Mouse (Mus musculus) hindbrain, postnatal 0 days (tissue): ENCODE data around the gene Dact3. TPM values are rescaled to one million over a fixed set of nuclear protein-coding genes. Genes with fewer than 3 reads are reported as not detected.

Experiments used
- ATAC-seq: fragments of 200-750 bp; cut with Nextera tagmentation; 2 replicates; pipeline ENCODE4 v1.8.0; 2017; ENCODE audit warnings: mild to moderate bottlenecking, moderate TSS enrichment, moderate library complexity
- DNase-seq: peaks from one replicate; pipeline ENCODE4 v3.0.0-alpha.2; 2015; ENCODE audit warnings: low spot score
- H3K27ac ChIP-seq: fragments of 300-500 bp; sonication (generic); 2 replicates; pipeline ENCODE4 v1.5.1; 2014; ENCODE audit warnings: mild to moderate bottlenecking
- H3K27me3 ChIP-seq: fragments of 300-500 bp; sonication (generic); 2 replicates; pipeline ENCODE4 v1.6.1; 2014; ENCODE audit warnings: low read length, mixed read lengths; ENCODE audit not compliant: insufficient read depth
- H3K36me3 ChIP-seq: fragments of 300-500 bp; sonication (generic); 2 replicates; pipeline ENCODE4 v1.6.1; 2014; ENCODE audit warnings: low read length, mixed read lengths; ENCODE audit not compliant: insufficient read depth
- H3K4me1 ChIP-seq: fragments of 300-500 bp; sonication (generic); 2 replicates; pipeline ENCODE4 v1.6.1; 2014; ENCODE audit warnings: antibody characterized with exemption, low read length, mixed read lengths; ENCODE audit not compliant: insufficient read depth
- H3K4me2 ChIP-seq: fragments of 300-500 bp; sonication (generic); 2 replicates; pipeline ENCODE4 v1.6.1; 2014; ENCODE audit warnings: low read depth, mild to moderate bottlenecking, low read length, moderate library complexity, mixed read lengths
- H3K4me3 ChIP-seq: fragments of 300-500 bp; sonication (generic); 2 replicates; pipeline ENCODE4 v1.5.1; 2014; ENCODE audit warnings: low read length
- H3K9ac ChIP-seq: fragments of 300-500 bp; sonication (generic); replicated peaks from 2 replicates; pipeline ENCODE4 v1.6.1; 2014; ENCODE audit warnings: mild to moderate bottlenecking, low read length, moderate library complexity, mixed read lengths
- H3K9me3 ChIP-seq: fragments of 300-500 bp; sonication (generic); 2 replicates; pipeline ENCODE4 v1.6.1; 2016; ENCODE audit warnings: low read length, mixed read lengths
- CTCF ChIP-seq: IDR thresholded peaks from 2 replicates; pipeline ENCODE4 v1.5.1; 2016; ENCODE audit warnings: antibody characterized with exemption, control low read depth, low read depth
- WGBS: fragments of 180-500 bp; shearing (Covaris S2); extraction: QIAGEN DNeasy Blood & Tissue Kit; methylation state at CpG from one replicate; pipeline ENCODE4 v1.1.7; 2014; 5-methylcytosine and 5-hydroxymethylcytosine counted together
- polyA plus RNA-seq: library from polyadenylated mRNA; unstranded; fragments of >200 nt; fragmentation: Nextera tagmentation; extraction: Ambion mirVana; gene quantifications from 2 replicates; pipeline ENCODE4 v1.2.1, GENCODE M21; 2015
- total RNA-seq: library from RNA; depleted of rRNA; stranded (reverse); fragments of >200 nt; gene quantifications from 2 replicates; pipeline ENCODE4 v1.2.3, GENCODE M21; 2014

Dact3 gene
- total and polyA plus RNA-seq, 2 experiments from 2014 or later: 7.2 to 85.9 TPM

GRCm38 (mm10) chr7:16890536-16890935, 15.4 kb downstream of the Dact3 start:
- no peak for TF ChIP-seq CTCF
- no peaks in the 10 kb centered on the region for H3K9me3 ChIP-seq
- no peak overlapping the region for H3K27ac ChIP-seq
- peaks cover 4% of the 10 kb centered on the region; the same call in 1 of the 2 replicates for H3K4me1 ChIP-seq
- DNase-seq: no peak
- H3K27me3 ChIP-seq: no peaks in the 10 kb centered on the region
- H3K4me3 ChIP-seq: no peak overlapping the region
- no peak for ATAC-seq
- 46% methylated on average over 6 of the region's 6 CpGs for WGBS
- no peak overlapping the region for H3K9ac ChIP-seq
- H3K36me3 ChIP-seq: 0 out of 2 replicates have a peak, but pooled peaks cover 10% of the 10 kb centered on the region
- H3K4me2 ChIP-seq: 0 out of 2 replicates have a peak overlapping the region, but pooled peaks have one; percentile 55

GRCm38 (mm10) chr7:16890944-16891343, 15.8 kb downstream of the Dact3 start:
- Histone ChIP-seq H3K36me3 (0 out of 2 replicates have a peak, but pooled peaks cover 10% of the 10 kb centered on the region), H3K27me3 (no peaks in the 10 kb centered on the region), H3K9me3 (no peaks in the 10 kb centered on the region), H3K4me2 (0 out of 2 replicates have a peak overlapping the region, but pooled peaks have one; percentile 55), H3K4me1 (peaks cover 4% of the 10 kb centered on the region; the same call in 1 of the 2 replicates), H3K4me3 (no peak overlapping the region), H3K27ac (no peak overlapping the region), H3K9ac (no peak overlapping the region)
- DNase-seq: no peak
- ATAC-seq: no peak
- TF ChIP-seq CTCF: no peak
- 4% methylated on average over 23 of the region's 23 CpGs for WGBS

GRCm38 (mm10) chr7:16891641-16892351, 16.7 kb downstream of the Dact3 start, which contains the start of gene Gng8:
Gene Gng8 (plus strand): TSS chr7:16891786.
- ATAC-seq: peak; percentile 59
- H3K4me2 ChIP-seq: peak within 1 kb of the TSS; percentile 55
- under 1% methylated on average over 30 of the region's 30 CpGs for WGBS
- H3K4me1 ChIP-seq: peaks cover 4% of the 10 kb centered on the region; the same call in 1 of the 2 replicates
- peak within 1 kb of the TSS; percentile 24 for H3K4me3 ChIP-seq
- no peak within 1 kb of the TSS for H3K27ac ChIP-seq
- peak; percentile 96 for TF ChIP-seq CTCF
- H3K9me3 ChIP-seq: no peaks in the 10 kb centered on the region
- DNase-seq: peak; percentile 93
- no peaks in the 10 kb centered on the region for H3K27me3 ChIP-seq
- no peak within 1 kb of the TSS for H3K9ac ChIP-seq
- H3K36me3 ChIP-seq: 0 out of 2 replicates have a peak, but pooled peaks cover 10% of the 10 kb centered on the region

GRCm38 (mm10) chr7:16892352-16892730, 17.2 kb downstream of the Dact3 start:
- no peak overlapping the region; the same call in 1 of the 2 replicates for H3K4me3 ChIP-seq

GRCm38 (mm10) chr7:16893612-16894011, 18.5 kb downstream of the Dact3 start:
- Histone ChIP-seq H3K9ac (no peak overlapping the region), H3K27ac (no peak overlapping the region), H3K4me3 (no peak overlapping the region), H3K36me3 (no peaks in the 10 kb centered on the region), H3K9me3 (no peaks in the 10 kb centered on the region), H3K4me1 (peaks cover 4% of the 10 kb centered on the region; the same call in 1 of the 2 replicates), H3K27me3 (no peaks in the 10 kb centered on the region), H3K4me2 (no peak overlapping the region)
- TF ChIP-seq CTCF: no peak
- ATAC-seq (no peak), DNase-seq (no peak)
- 9% methylated on average over 6 of the region's 6 CpGs for WGBS

More at GRCm38 (mm10) chr7:16892352-16892730, 17.2 kb downstream of the Dact3 start:
- DNase-seq: no peak
- H3K9ac ChIP-seq: no peak overlapping the region
- H3K4me1 ChIP-seq: peaks cover 4% of the 10 kb centered on the region; the same call in 1 of the 2 replicates
- no peak; the same call in 1 of the 2 replicates for TF ChIP-seq CTCF
- 0 out of 2 replicates have a peak, but pooled peaks cover 10% of the 10 kb centered on the region for H3K36me3 ChIP-seq
- 52% methylated on average over 9 of the region's 9 CpGs for WGBS
- no peak overlapping the region for H3K27ac ChIP-seq
- H3K9me3 ChIP-seq: no peaks in the 10 kb centered on the region
- H3K4me2 ChIP-seq: no peak overlapping the region
- no peak for ATAC-seq
- no peaks in the 10 kb centered on the region for H3K27me3 ChIP-seq

- ATAC-seq: peak; percentile 4; the same call in 1 of the 2 replicates
- 3% methylated on average over 4 of the region's 4 CpGs for WGBS
Observed at GRCm38 (mm10) chr7:16894279-16894678, 19.2 kb downstream of the Dact3 start.

More at GRCm38 (mm10) chr7:16894279-16894678, 19.2 kb downstream of the Dact3 start:
- Histone ChIP-seq H3K27ac (no peak overlapping the region), H3K4me2 (peak overlapping the region; percentile 52; the same call in 1 of the 2 replicates), H3K36me3 (no peaks in the 10 kb centered on the region), H3K9me3 (no peaks in the 10 kb centered on the region), H3K9ac (no peak overlapping the region), H3K4me3 (no peak overlapping the region), H3K27me3 (no peaks in the 10 kb centered on the region), H3K4me1 (peaks cover 4% of the 10 kb centered on the region; the same call in 1 of the 2 replicates)
- no peak for TF ChIP-seq CTCF
- no peak for DNase-seq
